Mouse (Mus musculus): ENCODE results near the gene E330017A01Rik. TPM values are rescaled to one million over a fixed set of nuclear protein-coding genes. Genes with fewer than 3 reads are reported as not detected.

E330017A01Rik gene
- polyA plus RNA-seq, 1 experiment from 2014 or later = not detected

DNA sequence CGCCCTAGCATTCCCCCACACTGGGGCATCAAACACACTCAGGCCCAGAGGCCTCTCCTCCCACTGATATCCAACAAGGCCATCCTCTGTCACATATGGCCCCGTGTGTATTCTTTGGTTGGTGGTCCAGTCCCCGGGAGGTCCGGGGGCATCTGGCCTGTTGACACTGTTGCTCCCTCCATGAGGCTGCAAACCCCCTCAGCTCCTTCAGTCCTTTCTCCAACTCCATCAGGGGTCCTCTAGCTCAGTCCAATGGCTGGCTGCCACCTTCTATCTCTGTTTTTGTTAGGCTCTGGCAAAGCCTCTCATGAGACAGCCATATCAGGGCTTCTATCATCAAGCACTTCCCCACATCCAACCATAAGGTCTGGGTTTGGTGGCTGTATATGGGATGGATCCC lies 18.0 kb upstream of the E330017A01Rik start:
- no peak overlapping the region for H3K27ac ChIP-seq (replicated peaks; ENCODE audit: low read depth, low read length)
- no peak overlapping the region for H3K4me3 ChIP-seq (ENCODE audit: low read depth, low read length)
- H3K4me2 ChIP-seq (ENCODE audit: low read depth, severe bottlenecking) = no peak overlapping the region
- no peaks in the 10 kb centered on the region for H3K36me3 ChIP-seq (ENCODE audit: control insufficient read depth, insufficient read depth, low read length)
- no peak overlapping the region for H3K9ac ChIP-seq (ENCODE audit: low read length)
- WGBS = 86% methylated on average over 4 of the region's 4 CpGs
- no peaks in the 10 kb centered on the region for H3K27me3 ChIP-seq (ENCODE audit: control insufficient read depth, insufficient read depth, low read length)
- H3K4me1 ChIP-seq (ENCODE audit: control insufficient read depth, insufficient read depth, low read length) = no peaks in the 10 kb centered on the region
- DNase-seq (ENCODE audit: low spot score) = no peak
- no peaks in the 10 kb centered on the region for H3K9me3 ChIP-seq (ENCODE audit: control insufficient read depth, low read length)
- no peak for ATAC-seq (ENCODE audit: insufficient number of reproducible peaks, low FRiP score, low TSS enrichment, low read depth)

DNA sequence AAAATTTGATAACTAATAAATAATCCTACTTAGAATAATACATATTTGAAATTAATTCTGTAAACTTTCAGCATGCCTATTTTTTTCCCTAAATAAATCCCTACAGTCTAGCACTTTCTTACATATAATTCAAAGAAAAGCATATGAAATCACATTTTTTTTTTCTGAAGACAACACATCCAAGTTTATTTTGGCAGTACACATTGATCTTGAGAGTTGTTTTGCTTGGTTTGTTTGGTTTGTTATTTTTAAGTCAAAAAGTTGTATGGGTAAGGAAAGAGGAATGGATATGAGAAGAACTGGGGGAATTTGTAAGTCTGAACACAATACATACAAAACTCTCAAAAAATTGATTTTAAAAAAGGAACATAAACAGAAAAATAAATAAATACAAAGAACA lies 17.2 kb upstream of the E330017A01Rik start:
- Histone ChIP-seq H3K9me3 (ENCODE audit: control insufficient read depth, low read length) (no peaks in the 10 kb centered on the region), H3K4me1 (ENCODE audit: control insufficient read depth, insufficient read depth, low read length) (no peaks in the 10 kb centered on the region), H3K4me3 (ENCODE audit: low read depth, low read length) (no peak overlapping the region), H3K36me3 (ENCODE audit: control insufficient read depth, insufficient read depth, low read length) (no peaks in the 10 kb centered on the region), H3K27me3 (ENCODE audit: control insufficient read depth, insufficient read depth, low read length) (no peaks in the 10 kb centered on the region), H3K9ac (ENCODE audit: low read length) (no peak overlapping the region), H3K4me2 (ENCODE audit: low read depth, severe bottlenecking) (no peak overlapping the region), H3K27ac (replicated peaks; ENCODE audit: low read depth, low read length) (no peak overlapping the region)
- DNase-seq (ENCODE audit: low spot score) (no peak), ATAC-seq (ENCODE audit: insufficient number of reproducible peaks, low FRiP score, low TSS enrichment, low read depth) (no peak)

DNA sequence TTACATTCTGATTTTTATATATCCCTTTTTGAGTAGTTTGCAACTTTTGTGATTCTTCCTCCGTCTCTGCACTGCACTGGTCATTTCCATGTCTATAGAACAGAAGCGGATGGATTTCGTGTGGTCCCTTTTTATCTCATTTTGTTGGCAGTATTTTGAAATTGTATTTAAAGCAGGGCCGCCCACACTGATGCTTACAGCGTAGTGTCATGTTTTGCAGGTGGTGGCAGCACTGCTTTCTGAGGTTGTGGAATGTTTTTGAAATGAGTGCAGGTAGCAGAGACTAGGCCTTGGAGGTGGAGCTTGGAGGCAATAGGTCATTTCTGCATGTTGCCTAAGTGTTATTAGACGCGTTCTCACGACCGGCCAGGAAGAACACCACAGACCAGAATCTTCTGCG lies 11.4 kb upstream of the E330017A01Rik start:
- no peaks in the 10 kb centered on the region for H3K4me1 ChIP-seq (ENCODE audit: control insufficient read depth, insufficient read depth, low read length)
- ATAC-seq (ENCODE audit: insufficient number of reproducible peaks, low FRiP score, low TSS enrichment, low read depth) = no peak
- no peak overlapping the region for H3K4me3 ChIP-seq (ENCODE audit: low read depth, low read length)
- WGBS = 94% methylated on average over 10 of the region's 10 CpGs
- H3K27me3 ChIP-seq (ENCODE audit: control insufficient read depth, insufficient read depth, low read length) = no peaks in the 10 kb centered on the region
- H3K9me3 ChIP-seq (ENCODE audit: control insufficient read depth, low read length) = no peaks in the 10 kb centered on the region
- H3K9ac ChIP-seq (ENCODE audit: low read length) = no peak overlapping the region
- no peaks in the 10 kb centered on the region for H3K36me3 ChIP-seq (ENCODE audit: control insufficient read depth, insufficient read depth, low read length)
- H3K27ac ChIP-seq (replicated peaks; ENCODE audit: low read depth, low read length) = no peak overlapping the region
- no peak overlapping the region for H3K4me2 ChIP-seq (ENCODE audit: low read depth, severe bottlenecking)
- no peak for DNase-seq (ENCODE audit: low spot score)

DNA sequence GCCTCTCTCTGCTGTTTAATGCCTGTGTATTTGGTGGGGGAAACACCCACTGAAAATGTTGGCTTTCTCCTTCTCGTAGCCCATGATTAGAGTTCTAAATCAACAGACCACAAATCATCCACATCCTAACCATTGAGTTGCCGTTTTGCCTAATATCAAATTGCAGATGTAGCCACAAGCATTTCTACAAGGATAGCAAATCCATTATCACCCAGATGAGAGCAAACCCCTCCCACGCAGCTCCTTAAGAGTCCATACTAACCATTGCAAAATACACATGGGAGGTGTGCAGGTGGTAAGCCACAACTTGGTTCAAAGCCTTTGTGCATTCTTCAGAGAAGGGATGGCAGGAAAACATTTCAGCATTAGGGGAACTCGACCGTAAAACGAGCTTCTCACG lies 523 bp downstream of the E330017A01Rik start:
- ATAC-seq (ENCODE audit: insufficient number of reproducible peaks, low FRiP score, low TSS enrichment, low read depth) (no peak), DNase-seq (ENCODE audit: low spot score) (no peak)
- H3K27me3 ChIP-seq (ENCODE audit: control insufficient read depth, insufficient read depth, low read length) = no peaks in the 10 kb centered on the region
- 73% methylated on average over 7 of the region's 7 CpGs for WGBS
- H3K4me3 ChIP-seq (ENCODE audit: low read depth, low read length) = no peak overlapping the region
- no peaks in the 10 kb centered on the region for H3K9me3 ChIP-seq (ENCODE audit: control insufficient read depth, low read length)
- H3K4me2 ChIP-seq (ENCODE audit: low read depth, severe bottlenecking) = no peak overlapping the region
- H3K4me1 ChIP-seq (ENCODE audit: control insufficient read depth, insufficient read depth, low read length) = no peaks in the 10 kb centered on the region; the same call in 1 of the 2 replicates
- H3K36me3 ChIP-seq (ENCODE audit: control insufficient read depth, insufficient read depth, low read length) = no peaks in the 10 kb centered on the region
- H3K27ac ChIP-seq (replicated peaks; ENCODE audit: low read depth, low read length) = no peak overlapping the region
- no peak overlapping the region for H3K9ac ChIP-seq (ENCODE audit: low read length)

DNA sequence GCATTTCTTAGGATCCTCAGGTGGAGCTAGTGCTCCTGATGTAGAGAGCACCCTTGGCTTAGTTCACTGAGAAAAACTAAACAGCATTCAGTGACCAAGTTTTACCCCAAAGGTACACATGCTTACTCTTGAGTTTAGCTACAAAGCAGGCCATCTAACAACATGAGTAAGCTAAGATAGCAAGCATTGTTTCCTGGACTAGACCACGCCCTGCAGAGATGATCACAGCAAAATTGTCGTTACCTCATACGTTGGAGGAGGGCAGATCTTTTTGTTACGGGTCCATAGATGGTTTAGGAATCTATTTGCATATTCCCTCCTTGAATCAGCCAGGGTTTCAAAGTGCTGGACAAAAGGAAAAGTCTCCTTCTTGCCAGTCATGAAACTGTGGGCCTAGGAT lies 1.1 kb downstream of the E330017A01Rik start:
- H3K27me3 ChIP-seq (ENCODE audit: control insufficient read depth, insufficient read depth, low read length) = no peaks in the 10 kb centered on the region
- 83% methylated on average over 4 of the region's 4 CpGs for WGBS
- no peaks in the 10 kb centered on the region for H3K36me3 ChIP-seq (ENCODE audit: control insufficient read depth, insufficient read depth, low read length)
- no peak overlapping the region for H3K27ac ChIP-seq (replicated peaks; ENCODE audit: low read depth, low read length)
- DNase-seq (ENCODE audit: low spot score) = no peak
- ATAC-seq (ENCODE audit: insufficient number of reproducible peaks, low FRiP score, low TSS enrichment, low read depth) = no peak
- no peaks in the 10 kb centered on the region; the same call in 1 of the 2 replicates for H3K4me1 ChIP-seq (ENCODE audit: control insufficient read depth, insufficient read depth, low read length)
- H3K9ac ChIP-seq (ENCODE audit: low read length) = no peak overlapping the region
- H3K9me3 ChIP-seq (ENCODE audit: control insufficient read depth, low read length) = no peaks in the 10 kb centered on the region
- H3K4me2 ChIP-seq (ENCODE audit: low read depth, severe bottlenecking) = no peak overlapping the region
- H3K4me3 ChIP-seq (ENCODE audit: low read depth, low read length) = no peak overlapping the region

DNA sequence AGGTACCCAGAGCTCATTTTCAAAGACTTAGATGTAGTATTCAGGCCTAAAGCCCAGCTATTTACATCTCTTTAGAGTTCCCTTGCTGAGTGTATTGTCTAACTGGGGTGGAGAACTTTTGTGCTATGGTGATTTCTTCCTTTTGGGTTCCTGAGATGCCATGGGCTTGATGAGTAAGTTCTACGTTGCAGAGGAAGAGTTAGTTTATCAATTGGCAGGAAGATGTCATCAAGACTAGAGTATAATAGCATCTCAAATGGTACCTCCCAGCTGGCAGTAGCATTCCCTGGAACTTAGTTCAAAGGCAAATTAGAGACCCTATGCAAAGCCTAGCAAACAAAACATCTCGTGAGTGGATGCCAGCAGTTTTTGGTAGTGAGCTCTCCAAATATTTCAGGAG lies 2.7 kb downstream of the E330017A01Rik start:
- Histone ChIP-seq H3K9ac (ENCODE audit: low read length) (no peak overlapping the region), H3K36me3 (ENCODE audit: control insufficient read depth, insufficient read depth, low read length) (no peaks in the 10 kb centered on the region), H3K4me3 (ENCODE audit: low read depth, low read length) (no peak overlapping the region), H3K4me2 (ENCODE audit: low read depth, severe bottlenecking) (no peak overlapping the region), H3K4me1 (ENCODE audit: control insufficient read depth, insufficient read depth, low read length) (no peaks in the 10 kb centered on the region; the same call in 1 of the 2 replicates), H3K27me3 (ENCODE audit: control insufficient read depth, insufficient read depth, low read length) (no peaks in the 10 kb centered on the region), H3K27ac (replicated peaks; ENCODE audit: low read depth, low read length) (no peak overlapping the region), H3K9me3 (ENCODE audit: control insufficient read depth, low read length) (no peaks in the 10 kb centered on the region)
- ATAC-seq (ENCODE audit: insufficient number of reproducible peaks, low FRiP score, low TSS enrichment, low read depth) (no peak), DNase-seq (ENCODE audit: low spot score) (no peak)
- 63% methylated on average over 2 of the region's 2 CpGs for WGBS

DNA sequence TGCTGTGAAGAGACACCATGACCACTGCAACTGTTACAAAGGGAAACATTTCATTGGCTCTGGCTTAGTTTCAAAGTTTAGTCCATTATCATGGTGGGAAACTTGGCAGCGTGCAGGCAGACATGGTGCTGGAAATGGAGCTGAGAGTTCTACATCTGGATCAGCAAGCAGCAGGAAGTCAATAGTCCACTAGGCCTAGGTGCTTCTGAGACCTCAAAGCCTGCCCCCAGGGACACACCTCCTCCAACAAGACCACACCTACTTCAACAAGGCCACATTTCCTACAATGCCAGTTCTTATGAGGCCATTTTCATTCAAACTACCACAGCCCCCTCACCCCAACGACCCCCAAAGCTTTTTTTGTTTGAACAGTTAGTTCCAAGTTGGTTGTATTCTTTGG lies 8.8 kb downstream of the E330017A01Rik start:
- ATAC-seq (ENCODE audit: insufficient number of reproducible peaks, low FRiP score, low TSS enrichment, low read depth) (no peak), DNase-seq (ENCODE audit: low spot score) (no peak)
- Histone ChIP-seq H3K4me2 (ENCODE audit: low read depth, severe bottlenecking) (no peak overlapping the region), H3K27me3 (ENCODE audit: control insufficient read depth, insufficient read depth, low read length) (no peaks in the 10 kb centered on the region), H3K27ac (replicated peaks; ENCODE audit: low read depth, low read length) (no peak overlapping the region), H3K4me1 (ENCODE audit: control insufficient read depth, insufficient read depth, low read length) (no peaks in the 10 kb centered on the region), H3K9me3 (ENCODE audit: control insufficient read depth, low read length) (no peaks in the 10 kb centered on the region), H3K4me3 (ENCODE audit: low read depth, low read length) (no peak overlapping the region), H3K9ac (ENCODE audit: low read length) (no peak overlapping the region), H3K36me3 (ENCODE audit: control insufficient read depth, insufficient read depth, low read length) (no peaks in the 10 kb centered on the region)
- 73% methylated on average over 2 of the region's 2 CpGs for WGBS

DNA sequence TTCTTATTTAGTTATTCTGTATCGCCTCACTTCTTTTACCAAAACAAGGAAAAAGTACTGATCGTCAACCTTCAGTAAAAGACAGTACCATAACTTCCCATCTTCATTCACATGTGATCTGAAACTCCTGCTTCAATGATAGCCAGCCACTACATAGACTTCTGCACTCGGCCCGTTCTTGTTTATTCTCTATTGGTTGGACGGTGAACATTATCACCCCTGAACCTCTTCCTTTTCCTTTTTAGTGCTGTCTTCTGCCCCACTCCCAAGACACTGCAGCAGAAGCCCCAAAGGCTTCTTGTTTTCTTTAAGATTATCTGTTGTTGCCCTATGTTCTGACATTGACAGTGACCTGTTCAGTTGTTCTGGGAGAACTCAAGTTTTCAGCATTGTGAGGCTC lies 9.6 kb downstream of the E330017A01Rik start:
- H3K36me3 ChIP-seq (ENCODE audit: control insufficient read depth, insufficient read depth, low read length) = no peaks in the 10 kb centered on the region
- DNase-seq (ENCODE audit: low spot score) = no peak

DNA sequence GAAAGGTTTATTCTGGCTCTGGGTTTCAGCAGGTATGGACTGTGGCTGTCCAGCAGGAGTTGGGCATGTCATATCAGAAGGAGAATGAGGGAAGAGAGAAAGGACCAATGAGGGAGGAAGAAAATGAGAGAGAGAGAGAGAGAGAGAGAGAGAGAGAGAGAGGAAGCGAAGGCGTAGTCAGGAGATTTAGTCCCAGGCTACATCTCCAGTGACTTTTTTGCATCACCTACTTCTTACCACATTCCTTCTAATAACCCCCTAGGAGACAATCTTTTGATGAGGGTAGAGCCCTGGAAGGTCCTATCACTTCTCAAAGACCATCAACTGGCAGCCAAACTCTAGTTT lies 10.2 kb downstream of the E330017A01Rik start:
- Histone ChIP-seq H3K27me3 (ENCODE audit: control insufficient read depth, insufficient read depth, low read length) (no peaks in the 10 kb centered on the region), H3K4me3 (ENCODE audit: low read depth, low read length) (no peak overlapping the region), H3K36me3 (ENCODE audit: control insufficient read depth, insufficient read depth, low read length) (no peaks in the 10 kb centered on the region), H3K9ac (ENCODE audit: low read length) (no peak overlapping the region), H3K4me1 (ENCODE audit: control insufficient read depth, insufficient read depth, low read length) (no peaks in the 10 kb centered on the region), H3K27ac (replicated peaks; ENCODE audit: low read depth, low read length) (no peak overlapping the region), H3K4me2 (ENCODE audit: low read depth, severe bottlenecking) (no peak overlapping the region), H3K9me3 (ENCODE audit: control insufficient read depth, low read length) (no peaks in the 10 kb centered on the region)
- DNase-seq (ENCODE audit: low spot score) (no peak), ATAC-seq (ENCODE audit: insufficient number of reproducible peaks, low FRiP score, low TSS enrichment, low read depth) (no peak)
- WGBS = 93% methylated on average over 2 of the region's 2 CpGs

More for the DNA sequence above, 9.6 kb downstream of the E330017A01Rik start:
- no peak overlapping the region for H3K27ac ChIP-seq (replicated peaks; ENCODE audit: low read depth, low read length)
- H3K4me3 ChIP-seq (ENCODE audit: low read depth, low read length) = no peak overlapping the region
- WGBS = 91% methylated on average over 5 of the region's 5 CpGs
- no peak overlapping the region for H3K9ac ChIP-seq (ENCODE audit: low read length)
- H3K9me3 ChIP-seq (ENCODE audit: control insufficient read depth, low read length) = no peaks in the 10 kb centered on the region
- H3K27me3 ChIP-seq (ENCODE audit: control insufficient read depth, insufficient read depth, low read length) = no peaks in the 10 kb centered on the region
- no peak overlapping the region for H3K4me2 ChIP-seq (ENCODE audit: low read depth, severe bottlenecking)
- no peaks in the 10 kb centered on the region for H3K4me1 ChIP-seq (ENCODE audit: control insufficient read depth, insufficient read depth, low read length)
- ATAC-seq (ENCODE audit: insufficient number of reproducible peaks, low FRiP score, low TSS enrichment, low read depth) = no peak

All from limb, embryonic 11.5 days (tissue).